Mouse (Mus musculus): ENCODE results near the gene Tex14. TPM values are rescaled to one million over a fixed set of nuclear protein-coding genes. Genes with fewer than 3 reads are reported as not detected.
A peak's percentile ranks its signal among the peaks of the same experiment; 100 is the strongest.

Gene Tex14
- polyA plus RNA-seq, 1 experiment, result 0.98 TPM

- 16% methylated on average over 6 of the region's 6 CpGs for WGBS
- TF ChIP-seq CTCF (IDR thresholded peaks at IDR 0.05; ENCODE audit: borderline replicate concordance, insufficient read depth, low read depth, low read length) (no peak), POLR2A (IDR thresholded peaks at IDR 0.05; ENCODE audit: borderline replicate concordance, insufficient read depth, low read length) (no peak)
- Histone ChIP-seq H3K27ac (ENCODE audit: insufficient read depth, low read length) (peak overlapping the region; percentile 88), H3K4me1 (ENCODE audit: control insufficient read depth, insufficient read depth, low read length) (peaks cover 37% of the 10 kb centered on the region), H3K4me3 (replicated peaks; ENCODE audit: insufficient read depth, low read depth, low read length) (peak overlapping the region; percentile 95), H3K27me3 (ENCODE audit: control insufficient read depth, insufficient read depth, low read length) (no peaks in the 10 kb centered on the region)
- DNase-seq, result peak in 1 of 2 experiments; percentile 48
Observed at GRCm38 (mm10) chr11:87577601-87578248, 172.9 kb downstream of the Tex14 start.

GRCm38 (mm10) chr11:87578249-87578962 is 173.5 kb downstream of the Tex14 start:
- H3K27ac ChIP-seq (ENCODE audit: insufficient read depth, low read length), result peak overlapping the region; percentile 99
- H3K4me1 ChIP-seq (ENCODE audit: control insufficient read depth, insufficient read depth, low read length), result peaks cover 41% of the 10 kb centered on the region
- no peaks in the 10 kb centered on the region for H3K27me3 ChIP-seq (ENCODE audit: control insufficient read depth, insufficient read depth, low read length)
- peak overlapping the region; percentile 95 for H3K4me3 ChIP-seq (replicated peaks; ENCODE audit: insufficient read depth, low read depth, low read length)
- DNase-seq, result peak; percentile 89 to 91
- under 1% methylated on average over 40 of the region's 40 CpGs for WGBS
- TF ChIP-seq POLR2A (IDR thresholded peaks at IDR 0.05; ENCODE audit: borderline replicate concordance, insufficient read depth, low read length) (peak; percentile 57), CTCF (IDR thresholded peaks at IDR 0.05; ENCODE audit: borderline replicate concordance, insufficient read depth, low read depth, low read length) (no peak)

DNA sequence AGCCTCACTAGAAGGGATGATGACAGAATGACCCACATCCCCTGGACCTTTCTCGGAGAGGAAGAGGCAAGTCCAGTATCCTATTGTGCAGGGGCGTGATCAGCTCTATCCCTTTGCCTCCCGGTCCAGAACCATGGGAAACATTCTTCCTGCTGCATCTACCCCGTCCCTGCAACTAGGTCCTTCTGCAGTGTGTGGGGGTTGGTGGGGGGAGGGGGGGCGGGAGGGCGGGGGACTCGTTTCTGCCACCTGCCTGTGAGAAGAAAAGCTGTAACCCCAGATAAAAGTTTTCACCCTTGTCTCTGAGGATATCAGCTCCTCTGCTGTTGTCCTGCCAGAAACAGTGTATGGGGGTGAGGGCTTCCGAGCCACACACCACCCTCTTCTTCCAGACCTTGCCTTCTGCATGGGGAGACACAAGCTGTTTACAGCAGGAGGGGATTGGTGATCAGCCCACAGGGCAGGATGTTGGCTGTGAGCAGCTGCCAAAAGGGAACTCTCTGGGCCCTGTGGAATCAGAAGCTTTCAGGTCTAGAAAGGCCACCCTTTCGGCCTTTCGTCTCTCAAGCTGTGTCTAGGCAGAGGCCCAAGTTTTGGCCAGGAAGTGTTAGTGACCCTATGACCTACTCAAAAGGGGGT is 174.2 kb downstream of the Tex14 start:
- under 1% methylated on average over 10 of the region's 10 CpGs for WGBS
- DNase-seq, result peak; percentile 71 to 79
- peak overlapping the region; percentile 95 for H3K4me3 ChIP-seq (replicated peaks; ENCODE audit: insufficient read depth, low read depth, low read length)
- H3K27me3 ChIP-seq (ENCODE audit: control insufficient read depth, insufficient read depth, low read length), result no peaks in the 10 kb centered on the region
- H3K27ac ChIP-seq (ENCODE audit: insufficient read depth, low read length), result peak overlapping the region; percentile 99
- H3K4me1 ChIP-seq (ENCODE audit: control insufficient read depth, insufficient read depth, low read length), result peaks cover 41% of the 10 kb centered on the region
- TF ChIP-seq POLR2A (IDR thresholded peaks at IDR 0.05; ENCODE audit: borderline replicate concordance, insufficient read depth, low read length) (peak; percentile 30; the same call in 1 of the 2 replicates), CTCF (IDR thresholded peaks at IDR 0.05; ENCODE audit: borderline replicate concordance, insufficient read depth, low read depth, low read length) (no peak)

DNA sequence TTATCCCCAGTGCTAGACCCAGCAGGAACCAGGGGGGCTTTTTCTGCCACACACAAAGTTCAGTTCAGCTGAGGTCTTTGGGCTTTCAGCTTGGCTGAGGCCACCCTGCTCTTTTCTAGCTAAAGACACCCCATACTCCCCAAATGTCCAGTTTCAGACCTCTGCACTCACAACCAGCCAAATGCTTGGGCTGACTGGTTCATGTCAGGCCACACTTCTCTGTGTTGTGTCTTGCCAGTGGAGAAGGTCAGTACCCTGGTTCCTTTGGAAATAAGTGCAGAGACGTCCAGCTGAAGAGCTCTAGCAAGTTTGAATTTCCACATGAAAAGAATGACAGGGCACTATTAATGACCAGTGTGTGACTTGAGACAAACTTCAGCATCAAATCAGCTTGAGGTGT is 174.8 kb downstream of the Tex14 start:
- H3K4me3 ChIP-seq (replicated peaks; ENCODE audit: insufficient read depth, low read depth, low read length), result no peak overlapping the region
- H3K27ac ChIP-seq (ENCODE audit: insufficient read depth, low read length), result peak overlapping the region; percentile 15
- TF ChIP-seq CTCF (IDR thresholded peaks at IDR 0.05; ENCODE audit: borderline replicate concordance, insufficient read depth, low read depth, low read length), result no peak
- no peak for TF ChIP-seq POLR2A (IDR thresholded peaks at IDR 0.05; ENCODE audit: borderline replicate concordance, insufficient read depth, low read length)
- DNase-seq, result no peak
- no peaks in the 10 kb centered on the region for H3K27me3 ChIP-seq (ENCODE audit: control insufficient read depth, insufficient read depth, low read length)
- peaks cover 41% of the 10 kb centered on the region for H3K4me1 ChIP-seq (ENCODE audit: control insufficient read depth, insufficient read depth, low read length)
- 26% methylated on average over 1 of the region's 1 CpGs for WGBS

DNA sequence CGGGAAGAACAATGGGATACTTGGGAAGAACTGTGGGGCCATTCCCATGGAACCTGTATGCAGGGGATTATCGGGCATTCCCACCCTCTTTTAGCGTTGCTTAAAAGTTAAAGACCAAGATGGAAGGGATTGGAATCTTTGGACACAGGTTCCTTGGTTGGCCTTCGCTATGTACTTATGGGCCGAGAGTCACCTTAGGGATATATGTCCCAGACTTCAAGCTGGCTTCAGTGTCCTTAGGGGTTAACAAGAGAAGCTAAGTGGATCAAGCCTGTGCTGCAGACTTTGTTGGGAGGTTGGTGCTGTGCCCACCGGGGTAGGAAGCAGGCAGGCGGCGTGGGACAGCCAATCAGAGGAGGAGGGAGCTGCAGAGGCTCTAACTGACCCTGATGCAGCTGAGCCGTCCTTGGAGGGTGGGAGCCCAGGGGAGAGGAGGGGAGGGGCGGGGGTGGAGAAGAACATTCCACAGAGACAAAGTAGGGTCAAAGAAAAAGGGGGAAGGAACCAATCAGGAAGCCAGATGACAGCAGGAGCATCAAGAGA is 175.7 kb downstream of the Tex14 start:
- Histone ChIP-seq H3K4me3 (replicated peaks; ENCODE audit: insufficient read depth, low read depth, low read length) (peak overlapping the region; percentile 42), H3K27ac (ENCODE audit: insufficient read depth, low read length) (peak overlapping the region; percentile 81)
- WGBS, result 37% methylated on average over 10 of the region's 10 CpGs

GRCm38 (mm10) chr11:87581161-87581865 is 176.4 kb downstream of the Tex14 start:
- WGBS, result 50% methylated on average over 12 of the region's 12 CpGs
- no peak for TF ChIP-seq POLR2A (IDR thresholded peaks at IDR 0.05; ENCODE audit: borderline replicate concordance, insufficient read depth, low read length)
- TF ChIP-seq CTCF (IDR thresholded peaks at IDR 0.05; ENCODE audit: borderline replicate concordance, insufficient read depth, low read depth, low read length), result no peak
- Histone ChIP-seq H3K27ac (ENCODE audit: insufficient read depth, low read length) (peak overlapping the region; percentile 81), H3K4me3 (replicated peaks; ENCODE audit: insufficient read depth, low read depth, low read length) (peak overlapping the region; percentile 42), H3K4me1 (ENCODE audit: control insufficient read depth, insufficient read depth, low read length) (peaks cover 41% of the 10 kb centered on the region), H3K27me3 (ENCODE audit: control insufficient read depth, insufficient read depth, low read length) (no peaks in the 10 kb centered on the region)
- peak in 1 of 2 experiments; percentile 40 for DNase-seq

More for the DNA sequence above, 175.7 kb downstream of the Tex14 start:
- peaks cover 41% of the 10 kb centered on the region for H3K4me1 ChIP-seq (ENCODE audit: control insufficient read depth, insufficient read depth, low read length)
- no peaks in the 10 kb centered on the region for H3K27me3 ChIP-seq (ENCODE audit: control insufficient read depth, insufficient read depth, low read length)
- TF ChIP-seq CTCF (IDR thresholded peaks at IDR 0.05; ENCODE audit: borderline replicate concordance, insufficient read depth, low read depth, low read length) (no peak), POLR2A (IDR thresholded peaks at IDR 0.05; ENCODE audit: borderline replicate concordance, insufficient read depth, low read length) (no peak)
- peak in 1 of 2 experiments; percentile 46 for DNase-seq
